Mouse (Mus musculus): ENCODE data around the gene Nf2.

DNA sequence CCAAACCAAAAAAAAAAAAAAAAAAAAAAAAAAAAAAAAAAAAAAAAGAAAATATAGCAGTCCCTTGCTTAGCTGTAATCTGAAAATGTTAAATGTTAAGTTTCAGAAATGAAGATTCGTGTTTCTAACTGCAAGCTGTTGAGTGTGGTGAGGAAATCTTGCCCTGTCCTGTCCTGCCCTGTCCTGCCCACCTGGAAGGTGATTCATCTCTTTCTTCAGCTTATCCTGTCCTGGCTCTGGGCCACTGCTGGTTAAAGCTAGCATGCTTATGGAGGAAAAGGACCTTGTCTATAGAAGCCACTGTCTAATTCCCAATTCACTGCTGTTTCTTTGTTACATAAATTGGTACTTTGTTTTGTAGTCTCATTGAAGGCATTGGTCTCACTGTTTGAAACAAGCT lies 11.7 kb upstream of the Nf2 start:
- TF ChIP-seq CTCF (IDR thresholded peaks at IDR 0.05; ENCODE audit: insufficient read depth, low read length), result no peak
- no peak for TF ChIP-seq POLR2A (IDR thresholded peaks at IDR 0.05; ENCODE audit: borderline replicate concordance, extremely low read depth, low read depth, low read length)
